Mouse (Mus musculus): ENCODE results near the gene Mlana. TPM values are rescaled to one million over a fixed set of nuclear protein-coding genes. Genes with fewer than 3 reads are reported as not detected.

Gene Mlana
- total RNA-seq, 4 experiments from 2014 or later, result 0.30 to 0.97 (median 0.44) TPM

- no peak for DNase-seq (ENCODE audit: low spot score)
Observed at GRCm38 (mm10) chr19:29675562-29676078, 22.0 kb upstream of the Mlana start.

DNA sequence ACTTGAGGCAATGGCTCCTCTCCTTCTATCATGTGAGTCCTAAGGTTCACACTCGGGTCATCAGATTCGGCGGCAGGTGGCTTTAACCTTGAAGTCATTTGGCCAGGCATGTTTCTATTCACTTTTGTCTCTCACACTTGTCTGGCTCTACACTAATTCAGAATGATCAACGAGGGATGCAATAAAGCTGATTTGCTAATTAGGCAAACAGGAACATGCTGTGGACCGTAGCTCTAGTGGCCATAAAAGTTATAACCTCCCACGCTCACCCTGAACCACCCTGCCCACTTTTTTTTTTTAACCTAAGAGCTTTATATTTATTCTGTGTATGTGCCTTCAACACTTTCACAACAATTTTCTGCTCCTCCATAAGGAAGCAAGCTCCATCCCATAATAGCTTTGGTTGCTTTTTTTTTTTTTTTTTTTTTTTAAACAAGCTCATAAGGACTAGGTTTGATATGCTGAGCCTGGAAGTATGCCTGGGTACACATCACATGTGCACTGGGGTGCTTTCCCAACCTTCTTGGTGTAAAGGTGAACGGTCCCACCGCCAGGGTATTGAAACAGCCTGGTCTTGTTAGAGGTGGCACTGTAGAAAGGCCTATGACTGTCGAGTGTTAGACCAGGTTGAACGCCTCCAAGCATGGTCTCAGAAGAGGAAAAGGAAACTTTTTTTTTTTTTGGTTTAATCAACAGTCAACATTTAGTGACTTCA, 21.0 kb upstream of the Mlana start:
- DNase-seq (ENCODE audit: low spot score), result no peak

- no peak for DNase-seq (ENCODE audit: low spot score)
Observed at GRCm38 (mm10) chr19:29678181-29678778, 19.3 kb upstream of the Mlana start.

GRCm38 (mm10) chr19:29680182-29681152, 17.2 kb upstream of the Mlana start:
- no peak for DNase-seq (ENCODE audit: low spot score)

GRCm38 (mm10) chr19:29683844-29684540, 13.6 kb upstream of the Mlana start:
- DNase-seq (ENCODE audit: low spot score), result peak; percentile 65

DNA sequence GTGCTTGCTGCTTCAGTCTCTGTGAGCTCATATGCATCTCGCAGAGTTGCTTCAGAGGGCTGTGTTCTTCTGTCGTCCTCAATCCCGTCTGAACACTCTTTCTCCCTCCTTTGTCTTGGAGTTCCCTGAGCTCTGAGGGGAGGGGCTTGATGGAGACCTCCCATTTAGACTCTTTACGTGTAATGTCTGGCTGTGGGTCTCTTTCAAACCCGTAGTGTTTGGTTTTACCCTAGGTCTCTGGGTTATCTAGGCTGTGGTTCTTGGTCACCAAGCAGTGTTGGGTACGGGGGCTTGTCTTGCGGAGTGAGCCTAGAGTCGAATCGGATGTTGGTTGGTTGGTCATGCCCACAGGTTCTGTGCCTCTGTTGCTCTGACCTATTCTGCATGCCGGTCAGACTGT, 2.6 kb upstream of the Mlana start:
- DNase-seq (ENCODE audit: low spot score), result no peak

GRCm38 (mm10) chr19:29696309-29696708, 1.3 kb upstream of the Mlana start:
- DNase-seq (ENCODE audit: low spot score), result no peak

DNA sequence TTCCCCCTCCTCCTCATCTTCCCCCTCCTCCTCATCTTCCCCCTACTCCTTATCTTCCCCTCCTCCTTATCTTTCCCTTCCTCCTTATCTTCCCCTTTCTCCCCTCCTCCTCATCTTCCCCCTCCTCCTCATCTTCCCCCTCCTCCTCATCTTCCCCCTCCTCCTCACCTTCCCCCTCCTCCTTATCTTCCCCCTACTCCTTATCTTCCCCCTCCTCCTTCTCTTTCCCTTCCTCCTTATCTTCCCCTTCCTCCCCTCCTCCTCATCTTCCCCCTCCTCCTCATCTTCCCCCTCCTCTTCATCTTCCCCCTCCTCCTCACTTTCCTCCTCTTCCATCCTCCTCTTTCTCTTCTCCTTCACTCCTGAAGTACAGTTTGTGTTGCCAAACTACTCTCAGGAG, 784 bp upstream of the Mlana start:
- DNase-seq (ENCODE audit: low spot score), result no peak

DNA sequence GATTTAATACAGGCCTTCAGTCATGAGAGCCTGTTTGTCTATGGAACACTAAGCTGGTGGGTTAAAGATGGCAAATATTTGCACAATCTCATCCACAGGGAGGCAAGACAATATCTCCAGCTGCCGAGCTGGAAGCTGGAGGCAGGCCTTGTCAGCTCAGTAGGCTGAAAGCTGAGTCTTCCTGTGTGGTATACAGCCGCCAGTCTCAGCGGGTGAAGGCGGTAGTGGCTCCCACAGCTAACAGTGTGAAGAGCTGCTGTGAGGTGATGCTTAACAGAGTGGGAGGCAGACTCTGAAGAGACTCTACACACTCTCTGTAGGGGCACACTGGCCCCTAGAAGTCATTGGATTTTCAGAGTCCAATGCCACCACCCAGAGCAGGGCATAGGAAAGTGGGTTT, 4.1 kb downstream of the Mlana start:
- DNase-seq (ENCODE audit: low spot score), result no peak

- DNase-seq (ENCODE audit: low spot score), result no peak
Observed at GRCm38 (mm10) chr19:29704436-29704835, 6.8 kb downstream of the Mlana start.

- no peak for DNase-seq (ENCODE audit: low spot score)
Observed at GRCm38 (mm10) chr19:29707314-29707898, 9.8 kb downstream of the Mlana start.

DNA sequence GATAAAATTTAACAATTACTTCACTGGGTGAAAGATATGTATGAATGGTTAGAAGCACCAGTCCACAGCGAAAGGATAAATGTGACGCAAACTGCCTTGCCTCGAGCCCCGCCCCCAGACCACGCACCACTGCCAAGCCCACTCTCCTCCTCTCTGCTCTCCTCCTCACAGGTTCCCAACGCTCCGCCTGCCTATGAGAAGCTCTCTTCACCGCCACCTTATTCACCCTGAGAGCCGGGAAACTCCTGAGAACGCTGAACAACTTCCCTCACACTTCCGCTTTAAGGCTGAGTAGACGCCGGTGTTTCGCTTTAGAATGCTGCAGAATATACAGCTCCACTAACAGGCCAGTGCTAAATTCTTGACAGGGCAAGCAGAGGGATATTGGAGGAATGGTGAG, 10.4 kb downstream of the Mlana start:
- no peak for DNase-seq (ENCODE audit: low spot score)

GRCm38 (mm10) chr19:29708461-29708860, 10.8 kb downstream of the Mlana start:
- no peak for DNase-seq (ENCODE audit: low spot score)

DNA sequence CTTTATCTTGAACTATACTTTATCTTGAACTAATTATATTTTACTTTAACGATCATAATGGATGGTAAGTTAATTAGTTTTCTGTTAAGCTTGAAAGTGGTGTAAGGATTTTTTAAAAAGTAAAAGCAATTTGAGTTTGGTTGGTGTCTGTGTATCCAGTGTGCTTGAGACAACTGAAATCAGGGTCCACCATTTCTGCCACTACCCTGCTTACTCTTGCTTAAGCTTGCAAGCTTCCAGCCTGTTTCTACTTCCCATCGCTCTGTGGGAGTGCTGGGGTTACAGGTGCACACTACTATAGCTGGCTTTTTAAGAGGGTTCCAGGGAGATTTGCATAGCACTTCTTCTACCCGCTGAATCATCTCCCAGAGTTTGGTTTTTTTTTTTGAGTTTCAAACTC, 11.8 kb downstream of the Mlana start:
- DNase-seq (ENCODE audit: low spot score), result no peak

GRCm38 (mm10) chr19:29713451-29713850, 15.8 kb downstream of the Mlana start:
- DNase-seq (ENCODE audit: low spot score), result no peak

DNA sequence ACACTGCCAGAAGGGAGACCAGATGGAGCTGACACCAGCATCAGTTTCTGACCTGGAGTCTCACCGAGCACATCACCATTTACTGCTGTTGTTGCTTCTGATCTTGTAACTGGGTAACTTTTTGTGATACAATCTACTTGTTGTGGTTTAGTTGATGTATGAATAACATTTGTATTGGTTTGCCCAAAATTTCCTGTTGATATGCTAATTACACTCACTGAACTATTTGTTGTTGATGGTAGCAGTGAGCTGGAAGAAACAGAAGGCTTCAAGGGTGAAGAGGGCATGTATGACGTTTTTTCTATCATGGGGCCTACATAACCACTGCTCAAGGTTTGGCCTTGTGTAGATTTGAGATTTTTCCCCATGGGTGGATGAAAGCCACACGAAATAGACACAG, 20.2 kb downstream of the Mlana start:
- DNase-seq (ENCODE audit: low spot score), result no peak

DNA sequence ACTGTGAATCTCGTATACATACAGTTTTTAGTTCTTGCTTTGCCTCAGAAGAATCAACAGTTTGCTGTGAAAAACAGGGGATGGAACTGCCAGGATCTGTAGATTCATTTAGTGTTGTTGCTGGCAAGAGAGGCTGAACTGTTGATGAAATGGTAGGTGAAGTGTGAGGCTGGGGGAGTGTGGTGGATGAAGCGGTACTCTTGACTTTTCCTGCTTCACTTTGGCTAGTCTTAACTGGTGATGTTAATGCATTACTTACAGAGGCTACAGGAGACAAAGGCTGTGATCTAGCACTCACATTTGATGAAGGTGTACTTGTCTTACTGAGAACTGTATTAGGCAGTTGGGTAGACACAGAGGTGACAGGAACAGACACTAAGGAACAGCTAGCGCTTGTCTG, 20.9 kb downstream of the Mlana start:
- no peak for DNase-seq (ENCODE audit: low spot score)

DNA sequence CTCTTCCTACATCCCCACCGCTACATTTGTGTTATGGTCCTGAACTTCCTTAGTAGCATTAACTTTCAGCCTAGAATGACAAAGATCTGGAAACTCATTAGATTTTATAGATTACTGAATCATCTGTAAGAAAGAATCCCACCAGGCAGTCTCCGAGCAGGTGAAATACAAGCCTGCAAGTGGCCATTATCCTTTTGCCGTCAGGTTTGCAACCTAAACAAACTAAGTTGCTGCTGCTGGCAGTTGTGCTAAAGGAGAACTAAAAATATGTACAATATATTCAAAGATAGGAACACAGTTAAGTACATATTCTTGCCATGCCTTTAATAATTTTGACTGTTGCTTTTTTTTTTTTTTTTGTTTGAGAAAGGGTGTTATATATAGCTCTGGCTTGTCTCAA, 37.8 kb downstream of the Mlana start:
- DNase-seq (ENCODE audit: low spot score), result no peak

GRCm38 (mm10) chr19:29739608-29740007, 42.0 kb downstream of the Mlana start:
- no peak for DNase-seq (ENCODE audit: low spot score)

GRCm38 (mm10) chr19:29740661-29741060, 43.0 kb downstream of the Mlana start:
- no peak for DNase-seq (ENCODE audit: low spot score)

DNA sequence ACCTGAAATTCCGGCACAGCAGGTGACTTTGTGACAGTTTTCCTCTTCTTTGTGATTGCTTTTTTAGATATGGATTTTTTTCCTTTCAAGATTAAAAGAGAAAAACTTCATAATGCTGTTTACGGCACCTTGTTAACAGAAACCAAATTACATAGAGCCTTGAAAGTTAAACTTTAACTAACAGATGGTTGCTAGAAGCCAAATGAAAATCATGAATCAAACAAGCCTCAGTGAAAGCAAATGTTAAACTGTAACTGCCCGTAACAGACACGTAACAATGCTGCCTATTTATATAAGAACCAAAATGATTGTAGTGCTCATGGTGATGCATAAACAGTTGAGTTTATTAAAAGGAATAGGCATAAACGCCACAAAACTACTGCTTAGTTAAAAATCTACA, 45.9 kb downstream of the Mlana start:
- no peak for DNase-seq (ENCODE audit: low spot score)

All from heart, adult 8-10 months (tissue).